Mouse (Mus musculus) bone marrow, adult 2 months (tissue): ENCODE data around the gene Thoc3.

Experiments
- CTCF ChIP-seq: fragments of 200-500 bp; IDR thresholded peaks from 2 replicates; pipeline ENCODE4 v1.5.1; 2011; ENCODE audit warnings: low read length, control low read depth; ENCODE audit not compliant: control insufficient read depth, insufficient read depth
- POLR2A ChIP-seq: fragments of 200-500 bp; IDR thresholded peaks from 2 replicates; pipeline ENCODE4 v1.6.1; 2011; ENCODE audit warnings: low read depth, mild to moderate bottlenecking, control low read depth, low read length, borderline replicate concordance; ENCODE audit not compliant: control insufficient read depth

DNA sequence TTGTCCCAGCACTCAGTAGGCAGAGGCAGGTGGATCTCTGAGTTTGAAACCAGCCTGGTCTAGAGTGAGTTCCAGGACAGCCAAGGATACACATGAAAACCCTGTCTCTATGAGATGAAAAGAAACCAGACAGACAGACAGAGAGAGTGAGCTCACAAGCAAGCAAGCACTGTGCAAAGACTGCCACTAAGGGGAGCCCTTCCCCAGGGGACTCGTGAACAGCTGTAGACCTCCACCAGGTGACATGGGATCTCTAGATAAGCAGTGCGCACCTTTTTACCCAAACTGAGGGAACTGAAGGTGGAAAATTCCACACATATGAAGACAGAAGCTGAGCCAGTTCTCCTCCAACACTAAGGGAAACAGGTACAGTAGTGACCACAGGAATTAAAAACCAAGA lies 11.6 kb downstream of the Thoc3 start:
- TF ChIP-seq POLR2A = no peak
- TF ChIP-seq CTCF = peak; percentile 74
